Mouse (Mus musculus) frontal cortex, adult (tissue): ENCODE measurements around the gene Prr5.
A peak's percentile ranks its signal among the peaks of the same experiment; 100 is the strongest.
"Not testable (repeated sequence)": the region's sequence is repeated elsewhere in the genome, so short reads cannot be mapped to it uniquely, and the experiment has no call there.

Experiments used
- ATAC-seq: cut with Nextera tagmentation; 2 replicates; pipeline ENCODE4 v1.9.2; 2017; ENCODE audit warnings: mild to moderate bottlenecking, moderate library complexity, mixed read lengths; ENCODE audit not compliant: low TSS enrichment

Prr5 gene

DNA sequence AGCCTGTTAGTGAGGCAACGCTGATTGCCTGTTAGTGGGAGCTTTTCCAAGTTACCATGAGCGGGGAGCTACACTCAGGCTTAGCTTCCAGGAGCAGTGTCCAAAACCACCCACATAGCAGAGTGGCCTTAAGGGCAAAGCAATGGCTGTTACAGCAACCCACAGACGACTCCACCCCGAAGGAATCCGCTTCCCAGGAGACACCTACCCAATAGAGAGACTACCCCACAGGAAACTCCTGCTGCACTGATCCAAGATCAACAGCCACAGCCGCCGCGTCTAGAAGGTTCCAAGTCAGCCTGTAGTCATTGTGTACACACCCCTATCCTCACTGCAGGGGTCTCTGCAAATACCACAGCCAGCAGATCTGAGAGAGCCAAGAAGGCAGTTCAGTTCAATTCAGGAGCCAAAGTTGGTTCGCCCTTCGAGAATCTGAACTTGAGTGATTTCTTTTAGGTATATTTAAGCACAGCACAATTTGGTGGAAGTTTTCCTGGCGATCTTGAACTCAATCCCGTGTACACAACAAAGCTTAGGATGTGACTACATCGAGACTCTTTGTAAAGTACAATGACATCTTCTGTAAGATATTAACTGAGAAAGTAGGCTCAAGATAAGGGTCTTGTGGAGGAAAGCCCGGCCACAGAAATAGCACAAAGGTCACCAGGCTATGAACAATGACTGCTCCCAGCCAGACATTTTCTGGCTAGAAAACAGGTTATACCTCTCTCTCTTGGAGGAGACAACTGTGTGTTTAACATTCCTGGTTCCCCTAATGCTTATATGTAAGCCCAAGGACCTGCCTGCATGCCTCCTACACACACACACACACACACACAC, 43.4 kb downstream of the Prr5 start:
- ATAC-seq, result no peak

DNA sequence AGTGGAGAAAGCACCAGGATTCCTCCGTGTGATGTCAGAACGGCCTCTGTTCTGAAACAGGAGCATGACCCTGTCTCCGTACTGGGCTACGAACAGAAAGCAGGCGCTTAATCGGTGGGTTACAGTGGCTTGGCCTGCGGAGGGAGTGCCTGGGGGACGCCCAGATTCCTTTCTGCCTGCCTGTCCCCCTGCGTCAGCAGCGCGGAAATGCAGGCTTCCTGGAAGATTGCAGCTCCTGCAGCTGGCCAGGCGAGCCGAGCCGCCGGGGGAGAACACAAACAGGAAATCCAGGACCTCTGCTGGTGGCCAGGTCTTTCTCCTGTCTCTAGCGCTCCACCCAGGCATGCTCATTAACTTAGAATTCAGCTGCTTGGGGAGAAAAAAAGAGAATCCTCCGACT, 45.3 kb downstream of the Prr5 start:
- ATAC-seq, result peak; percentile 69

DNA sequence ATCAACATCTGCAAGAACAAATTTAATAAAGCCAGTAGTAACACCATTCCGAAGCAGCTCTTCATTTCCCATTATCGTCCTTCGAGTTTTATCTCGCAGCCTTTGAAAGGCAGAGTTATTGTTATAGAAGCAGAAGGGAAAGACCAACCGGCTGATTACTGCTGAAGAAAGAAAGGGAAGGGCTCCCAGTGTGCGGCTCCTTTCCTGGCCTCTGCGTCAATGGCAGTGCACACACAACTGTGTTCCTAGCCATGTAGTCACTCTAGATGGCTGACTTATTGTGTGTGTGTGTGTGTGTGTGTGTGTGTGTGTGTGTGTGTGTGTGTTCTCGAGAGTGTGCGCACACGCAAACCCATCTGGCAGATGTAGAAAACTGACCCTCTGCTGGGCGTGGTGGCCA, 45.7 kb downstream of the Prr5 start:
- no peak for ATAC-seq

DNA sequence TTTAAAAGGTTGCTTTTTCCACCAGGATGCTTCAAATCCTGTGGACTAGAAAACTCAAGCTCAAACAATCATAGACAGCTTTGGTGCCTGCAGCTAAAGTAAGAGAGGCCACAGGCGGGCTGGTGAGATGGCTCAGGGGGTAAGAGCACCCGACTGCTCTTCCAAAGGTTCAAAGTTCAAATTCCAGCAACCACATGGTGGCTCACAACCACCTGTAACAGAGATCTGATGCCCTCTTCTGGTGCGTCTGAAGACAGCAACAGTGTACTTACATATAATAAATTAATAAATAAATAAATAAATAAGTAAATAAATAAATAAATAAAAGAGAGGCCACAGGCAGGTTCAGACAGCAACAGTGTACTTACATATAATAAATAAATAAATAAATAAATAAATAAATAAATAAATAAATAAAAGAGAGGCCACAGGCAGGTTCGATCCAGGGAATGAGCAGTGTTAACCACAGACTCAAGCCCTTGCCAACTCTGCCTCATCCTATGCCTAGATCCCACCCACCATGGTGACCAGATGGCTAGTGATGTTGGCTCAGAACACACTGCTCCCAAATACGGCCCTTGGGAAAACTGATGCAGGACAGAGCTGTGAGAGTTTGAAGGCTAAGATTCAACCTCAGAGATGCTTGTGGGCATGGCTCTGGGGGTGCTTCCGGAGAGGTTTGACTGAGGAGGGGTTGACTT, 48.3 kb downstream of the Prr5 start:
- not testable (repeated sequence) for ATAC-seq

DNA sequence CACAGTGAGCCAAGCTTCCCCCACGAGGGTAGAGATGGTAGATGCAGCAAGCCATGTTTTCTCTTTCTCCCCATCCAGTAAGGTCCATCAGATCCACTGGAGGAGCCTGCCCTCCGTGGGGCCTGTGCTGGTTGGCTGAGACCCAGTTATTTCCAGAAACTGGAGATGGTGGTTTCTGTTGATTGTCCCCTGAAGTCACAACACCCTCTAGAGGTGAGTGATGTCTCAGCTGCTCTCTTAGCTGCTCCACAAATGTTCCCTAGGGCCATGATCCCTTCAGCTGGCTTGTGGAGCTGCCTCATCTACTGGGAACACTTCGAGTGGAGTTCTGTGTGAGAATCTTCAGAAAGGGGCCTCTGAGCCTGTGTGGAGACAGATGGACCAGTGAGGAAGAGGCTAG, 49.4 kb downstream of the Prr5 start:
- no peak for ATAC-seq

DNA sequence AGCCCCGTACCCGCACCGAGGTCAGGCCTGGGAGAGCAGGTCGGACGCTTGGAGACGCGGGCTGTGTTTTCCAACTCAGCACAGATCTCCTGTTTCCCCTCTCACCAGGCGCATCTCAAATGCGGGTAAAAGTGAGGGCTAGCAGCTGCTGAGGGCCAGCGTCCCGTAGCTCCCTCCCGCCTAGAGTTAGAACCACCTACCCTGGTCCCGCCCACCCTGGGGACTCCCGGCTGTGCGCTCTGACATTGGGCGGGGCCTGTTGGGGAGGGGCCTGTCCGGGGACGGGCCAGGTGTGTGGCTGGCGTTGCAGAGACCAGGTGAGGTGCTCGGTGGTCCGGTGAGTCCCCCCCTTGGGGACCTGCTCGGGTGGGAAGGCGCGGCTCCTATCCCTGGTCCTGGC, 50.4 kb downstream of the Prr5 start, which contains the start of gene Arhgap8:
Gene Arhgap8 (plus strand): TSS at position 262 of the 400 bp plus-strand sequence.
- no peak for ATAC-seq

DNA sequence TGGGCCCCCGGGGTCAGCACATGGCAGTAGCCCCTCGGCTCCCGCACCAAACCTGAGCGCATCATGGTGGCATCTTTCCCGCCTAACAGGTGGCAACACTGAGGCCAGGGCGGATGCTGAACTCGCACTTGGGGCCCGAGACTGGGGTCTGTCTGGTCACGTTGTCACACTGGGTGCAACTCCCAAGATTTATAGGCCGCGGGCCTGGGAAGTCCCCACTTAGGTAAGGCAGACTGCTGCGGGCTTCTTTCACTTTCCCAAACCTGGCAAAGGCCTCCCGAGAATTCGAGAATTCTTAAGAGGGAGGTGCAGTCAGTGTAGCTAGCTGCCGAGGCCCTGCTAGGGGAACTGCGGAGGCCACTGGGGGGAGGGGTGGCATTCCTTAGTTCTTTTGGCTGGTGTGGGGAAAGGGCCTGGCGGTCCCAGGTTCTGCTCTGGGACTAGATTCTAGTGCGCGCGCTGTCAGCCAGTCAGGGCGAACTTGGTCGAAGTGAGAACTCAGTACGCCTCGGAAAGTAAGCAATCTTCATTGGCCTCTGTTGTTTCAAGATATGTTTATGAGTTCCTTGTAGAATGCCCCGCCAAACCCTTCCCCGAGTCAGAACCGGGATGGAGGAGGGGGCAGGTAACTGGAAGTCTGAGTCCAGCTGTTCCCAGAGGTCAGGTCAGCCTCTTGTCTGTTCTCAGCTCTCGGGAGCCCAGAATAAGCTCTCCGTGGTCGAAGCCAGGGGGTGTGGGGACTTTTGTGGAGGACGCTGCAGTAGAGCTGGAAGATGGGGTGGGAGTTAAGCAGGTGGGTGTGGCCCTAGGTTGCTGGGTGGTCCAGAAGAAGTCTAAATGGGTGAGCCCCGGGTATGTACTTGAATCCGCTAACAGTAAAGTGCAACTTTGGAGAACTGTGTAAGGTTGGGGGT, 51.1 kb downstream of the Prr5 start:
- ATAC-seq, result no peak

DNA sequence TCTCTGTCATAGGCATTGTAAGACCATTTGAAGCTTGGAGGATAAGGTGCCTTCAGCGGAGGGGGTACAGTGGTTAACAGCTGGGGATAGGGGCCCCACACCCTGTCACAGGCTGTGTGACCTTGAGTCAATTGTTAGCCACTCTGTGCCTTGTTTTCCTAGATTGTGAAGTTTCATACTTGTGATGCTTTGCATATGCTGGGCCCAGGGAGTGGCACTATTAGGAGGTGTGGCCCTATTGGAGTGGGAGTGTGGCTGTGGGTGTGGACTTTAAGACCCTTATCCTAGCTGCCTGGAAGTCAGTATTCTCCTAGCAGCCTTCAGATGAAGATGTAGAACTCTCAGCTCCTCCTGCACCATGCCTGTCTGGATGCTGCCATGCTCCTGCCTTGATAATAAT, 54.2 kb downstream of the Prr5 start:
- ATAC-seq, result not testable (repeated sequence)

DNA sequence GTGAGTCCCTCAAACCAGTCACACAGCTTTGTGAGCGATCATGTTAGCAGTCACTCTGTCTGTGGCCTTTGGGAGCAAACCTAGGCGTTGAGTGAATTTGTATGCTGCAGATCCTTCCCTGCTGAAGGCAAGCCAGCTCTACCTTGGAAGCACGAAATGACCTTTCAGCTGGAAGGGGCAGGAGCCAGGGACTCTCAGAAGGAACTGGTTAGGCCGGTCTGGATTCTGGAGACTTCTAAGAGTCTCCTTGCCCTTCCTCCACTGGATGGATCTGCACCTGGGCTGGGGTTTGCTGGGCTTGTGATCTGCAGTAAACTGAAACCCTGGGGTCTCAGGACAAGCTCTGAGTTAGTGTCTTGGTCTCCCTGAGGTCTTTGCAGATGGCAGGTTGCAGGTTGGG, 54.8 kb downstream of the Prr5 start:
- ATAC-seq, result no peak

DNA sequence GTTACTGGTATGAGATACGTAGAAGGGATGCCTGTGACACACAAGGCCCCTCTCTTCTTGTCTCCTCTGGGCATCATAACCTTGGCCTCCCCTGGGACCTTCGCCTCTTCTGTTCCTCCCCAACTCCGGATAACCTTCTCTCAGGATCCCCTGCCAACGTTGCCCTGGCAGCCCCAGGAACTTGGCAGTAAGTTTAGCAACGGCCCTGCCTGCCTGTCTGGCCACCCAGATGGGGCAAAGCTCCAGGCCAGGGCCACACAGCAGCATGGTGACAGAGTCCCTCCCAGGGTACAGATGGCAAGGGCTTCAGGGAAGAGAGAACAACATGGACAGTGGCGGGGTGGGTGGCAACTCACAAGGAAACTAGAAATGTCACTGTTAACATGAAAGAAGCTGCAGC, 60.3 kb downstream of the Prr5 start:
- no peak for ATAC-seq

DNA sequence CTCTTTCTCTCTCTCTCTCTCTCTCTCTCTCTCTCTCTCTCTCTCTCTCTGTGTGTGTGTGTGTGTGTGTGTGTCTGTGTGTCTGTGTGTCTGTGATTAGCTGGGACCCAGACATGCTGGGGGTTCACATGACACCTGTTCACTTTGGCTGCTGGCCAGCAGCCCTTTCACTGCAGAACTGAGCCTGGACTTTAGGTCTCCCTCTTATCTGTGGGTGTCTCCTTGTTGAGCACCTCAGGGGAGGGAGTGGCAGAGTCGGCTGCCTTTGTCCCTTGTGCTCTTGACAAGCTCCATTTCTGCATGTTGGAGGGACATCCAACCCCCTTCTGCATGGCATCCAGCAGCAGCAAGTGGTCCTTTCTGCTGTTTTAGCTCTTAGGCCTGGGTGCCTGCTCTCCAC, 61.5 kb downstream of the Prr5 start:
- ATAC-seq, result no peak

DNA sequence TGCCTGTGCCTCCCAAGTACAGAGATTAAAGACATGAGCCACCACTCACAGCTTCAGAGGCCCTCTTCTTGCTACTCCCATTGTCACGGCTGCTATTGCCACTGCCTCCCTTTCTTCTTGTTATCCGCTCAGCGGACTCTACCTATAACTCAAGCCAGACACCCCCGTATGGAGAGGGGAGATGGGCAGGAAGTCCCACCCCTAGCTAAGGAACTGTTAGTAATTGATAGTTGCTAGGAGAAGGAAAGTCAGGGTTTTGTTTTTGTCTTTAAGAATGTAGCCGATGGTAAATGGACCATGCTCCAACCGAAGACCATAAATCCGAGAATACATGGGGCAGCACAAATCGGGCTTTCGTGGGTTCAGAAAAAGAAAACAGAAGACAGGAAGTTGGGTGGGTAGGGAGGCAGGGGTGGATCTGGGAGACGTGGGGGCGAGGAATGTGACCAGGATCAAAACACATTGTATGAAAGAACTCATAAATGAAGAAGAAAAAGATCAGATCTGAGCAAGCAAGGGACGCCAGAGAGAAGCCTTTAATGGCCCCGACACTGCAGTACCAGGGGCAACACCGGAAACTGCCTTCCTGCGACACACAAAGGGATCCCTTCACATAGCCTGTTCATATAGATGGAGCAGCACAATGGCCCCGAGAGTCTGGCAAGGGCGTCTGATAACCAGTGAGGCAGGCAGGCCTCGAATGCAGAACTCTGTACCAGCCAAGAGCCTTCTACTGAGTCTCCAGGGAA, 62.4 kb downstream of the Prr5 start:
- ATAC-seq, result no peak

DNA sequence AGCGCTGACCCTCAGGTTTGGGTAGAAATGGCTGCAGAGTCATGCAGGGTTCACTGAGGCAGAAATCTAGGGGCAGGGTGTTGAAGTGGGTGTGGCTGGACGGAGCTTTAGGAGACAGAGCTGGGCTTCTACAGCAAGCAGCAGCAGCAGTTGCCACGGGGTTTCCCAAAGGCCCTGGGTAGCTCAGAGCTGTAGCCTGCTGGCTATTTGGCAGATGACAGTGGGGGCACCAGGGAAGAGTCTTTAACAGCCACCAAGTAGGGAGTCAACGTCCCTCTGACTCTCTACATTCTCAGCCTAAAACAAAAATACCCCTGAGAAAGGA, 63.0 kb downstream of the Prr5 start:
- ATAC-seq, result no peak

DNA sequence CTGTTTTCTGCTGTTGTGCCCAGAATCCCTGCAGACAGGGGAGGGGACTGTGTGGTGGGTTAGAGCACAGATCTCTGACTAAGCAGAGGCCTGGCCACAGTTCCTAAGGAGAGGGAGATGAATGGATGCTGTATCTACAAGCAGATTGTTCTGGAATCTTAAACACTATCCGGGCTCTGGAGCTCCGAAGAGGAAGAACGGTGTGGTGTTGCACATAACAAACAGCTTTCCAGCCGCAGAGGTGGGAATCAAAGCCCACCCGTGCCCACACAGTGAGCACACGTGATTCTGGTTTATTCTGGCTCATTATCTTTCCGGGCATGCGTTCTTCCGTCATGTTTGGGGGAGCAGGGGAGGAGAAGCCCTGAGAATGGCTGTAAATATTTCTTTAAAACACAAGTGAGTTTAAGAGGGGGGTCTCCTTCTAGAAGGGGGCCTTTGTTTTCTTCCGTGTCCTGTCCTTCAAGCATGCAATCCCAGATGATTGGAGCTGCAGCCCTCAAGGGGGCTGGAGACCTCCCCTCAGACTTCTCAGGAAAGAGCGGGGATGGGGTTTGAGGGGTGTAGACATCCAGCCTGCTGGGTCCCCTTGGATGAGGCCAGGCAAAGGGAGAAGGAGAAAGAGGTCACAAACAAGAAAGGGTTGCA, 67.0 kb downstream of the Prr5 start:
- ATAC-seq, result no peak

DNA sequence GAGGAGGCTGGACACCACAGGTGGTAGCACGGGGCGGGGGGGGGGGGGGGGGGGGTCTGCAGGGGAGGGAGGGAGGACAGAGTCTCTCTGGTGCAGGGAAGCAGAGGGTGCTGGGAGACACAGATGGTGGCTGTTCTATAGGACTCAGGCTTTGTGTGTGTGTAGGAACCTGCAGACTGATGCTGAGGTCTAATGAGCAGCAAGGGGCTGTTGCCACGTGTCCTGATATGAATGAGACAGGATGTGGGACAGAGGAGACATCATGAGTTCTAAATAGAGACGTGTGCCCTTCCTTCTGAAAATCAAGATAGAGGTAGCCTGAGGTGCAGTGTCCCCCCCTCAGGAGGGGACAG, 67.5 kb downstream of the Prr5 start:
- ATAC-seq, result no peak

DNA sequence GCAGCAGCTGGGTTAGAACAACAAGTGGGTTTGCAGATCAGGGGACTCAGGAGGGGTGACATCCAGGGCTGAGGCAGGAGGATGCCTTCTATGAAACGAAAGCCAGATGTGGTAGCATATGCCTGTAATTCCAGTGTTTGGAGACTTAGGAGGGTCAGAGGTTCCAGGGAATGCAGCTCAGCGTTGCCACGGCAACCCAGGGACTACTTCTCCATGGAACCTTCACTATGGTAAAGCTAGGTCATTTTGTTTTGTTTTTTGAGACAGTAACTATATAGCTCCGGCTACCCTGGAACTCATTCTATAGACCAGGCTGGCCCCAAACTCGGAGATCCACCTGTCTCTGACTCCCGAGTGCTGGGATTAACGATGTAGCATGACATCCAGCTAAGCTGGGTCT, 68.8 kb downstream of the Prr5 start:
- no peak for ATAC-seq

DNA sequence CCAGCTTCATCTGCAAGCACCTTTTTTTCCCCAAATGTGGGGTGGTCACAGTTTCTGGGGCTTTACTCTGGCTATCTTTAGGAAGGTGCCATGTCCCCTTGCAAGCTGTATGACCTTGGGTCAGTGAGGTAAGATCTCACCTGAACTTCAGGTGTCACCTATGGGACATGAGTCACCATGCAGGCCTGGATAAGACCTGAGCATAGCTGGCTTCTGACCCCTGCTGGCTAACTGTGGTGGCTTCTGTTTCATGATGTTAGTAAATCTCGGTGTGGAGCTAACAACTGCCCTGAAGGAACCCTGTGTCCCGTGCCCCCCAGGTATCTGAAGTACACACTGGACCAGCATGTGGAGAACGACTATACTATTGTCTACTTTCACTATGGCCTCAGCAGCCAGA, 72.2 kb downstream of the Prr5 start:
- ATAC-seq, result no peak

DNA sequence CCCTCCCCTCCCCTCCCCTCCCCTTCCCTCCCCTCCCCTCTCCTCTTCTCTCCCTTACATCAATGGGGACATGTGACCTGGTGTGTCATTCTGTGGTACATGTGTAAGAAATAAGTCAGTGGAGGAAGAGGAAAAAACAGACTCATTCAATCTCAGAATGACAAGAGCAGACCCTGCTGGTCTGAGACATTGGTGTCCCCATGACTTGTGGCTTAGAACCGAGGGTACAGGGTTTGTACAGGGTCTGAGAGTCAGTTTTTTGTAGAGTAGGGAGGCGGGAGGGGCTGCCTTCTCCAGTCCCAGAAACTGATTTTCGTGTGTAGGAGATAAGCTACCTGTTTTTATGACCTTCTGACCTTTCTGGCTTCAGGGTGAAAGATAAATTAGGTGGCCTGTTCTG, 73.9 kb downstream of the Prr5 start:
- no peak for ATAC-seq

DNA sequence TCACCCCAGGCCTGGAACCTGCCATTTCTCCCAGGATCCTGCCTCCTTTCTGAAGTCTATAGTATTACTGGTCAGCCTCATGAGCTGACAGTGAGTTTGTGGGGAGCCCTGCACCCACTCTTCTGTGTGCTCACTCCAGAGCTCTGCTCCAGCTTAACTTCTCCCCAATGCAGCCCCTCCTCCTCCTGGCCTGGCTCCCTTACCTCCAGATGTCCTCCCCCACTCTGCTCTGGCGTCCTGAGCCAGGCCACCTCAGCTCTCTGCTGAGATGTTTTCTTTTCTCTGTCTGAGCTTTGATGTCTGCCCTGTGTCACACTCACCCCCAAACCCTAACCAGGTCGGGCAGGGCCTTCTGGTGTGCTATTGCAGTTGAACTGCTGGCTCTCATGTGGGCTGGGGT, 74.9 kb downstream of the Prr5 start:
- no peak for ATAC-seq

DNA sequence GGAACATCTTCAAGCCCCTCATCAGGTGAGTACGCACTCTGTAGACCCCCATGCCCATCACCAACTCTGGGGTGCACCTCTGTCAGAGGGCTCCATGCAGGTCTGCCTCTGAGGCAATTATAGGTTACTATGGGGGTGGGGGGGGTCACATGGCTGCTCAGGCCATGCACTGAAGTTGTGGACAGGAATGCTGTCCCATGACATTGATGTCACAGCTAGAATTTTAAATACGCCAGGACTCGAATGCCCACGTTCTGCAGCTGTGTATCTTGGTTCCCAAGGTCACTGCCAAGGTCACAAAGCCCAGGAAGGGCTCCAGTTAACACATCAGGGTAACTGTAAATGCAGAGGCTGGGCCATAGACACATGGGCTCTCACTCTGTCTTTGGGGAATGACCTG, 76.4 kb downstream of the Prr5 start:
- ATAC-seq, result no peak
